Mouse (Mus musculus) E14TG2a.4 (cell line): ENCODE data around the gene Canx.

Experiments
- CTCF ChIP-seq: conservative IDR thresholded peaks from 2 replicates; pipeline ENCODE4 v1.5.1; 2014; ENCODE audit warnings: low read length
- NANOG ChIP-seq: IDR thresholded peaks from 2 replicates; pipeline ENCODE4 v1.6.1; 2014; ENCODE audit warnings: borderline replicate concordance, low read length, mixed read lengths

DNA sequence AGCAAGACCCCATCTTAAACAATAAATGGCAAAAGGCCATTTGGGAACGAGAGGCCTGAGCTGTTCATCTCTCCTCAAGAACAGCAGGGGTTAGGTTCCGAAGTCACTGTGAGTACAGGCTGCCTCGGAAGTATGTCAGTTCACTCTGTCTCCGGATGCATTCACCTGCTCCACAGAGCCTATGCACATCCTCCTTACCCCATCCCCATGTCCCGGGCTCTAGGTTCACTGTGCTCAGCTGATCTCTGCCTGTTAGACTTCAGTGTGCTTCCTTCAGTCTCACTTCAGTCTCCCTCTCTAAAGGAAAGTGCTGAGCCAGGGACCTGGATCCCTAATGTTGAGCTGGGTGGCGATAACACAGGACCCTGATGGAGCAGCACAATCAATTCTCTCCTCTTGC is 47.8 kb downstream of the Canx start:
- TF ChIP-seq CTCF (no peak), NANOG (no peak)
